Mouse (Mus musculus) ES-E14 (cell line): ENCODE measurements at regions not wholly inside any gene's neighbourhood (a gene's known extent, or its start where the extent isn't known, plus 50 kb on each side); places are given as distances from the start of the nearest gene placed in this dataset.

Experiments
- DNase-seq: peaks from one replicate; pipeline ENCODE4 v3.0.0-alpha.2; 2013; ENCODE audit warnings: low read depth, low spot score
- H3K27ac ChIP-seq: 2 replicates; pipeline ENCODE4 v1.5.1; 2012; ENCODE audit warnings: low read depth, mild to moderate bottlenecking, low read length, moderate library complexity, mixed read lengths; ENCODE audit not compliant: poor library complexity, insufficient read depth, severe bottlenecking
- H3K36me3 ChIP-seq: 2 replicates; pipeline ENCODE4 v1.6.1; 2012; ENCODE audit warnings: mild to moderate bottlenecking, low read length, moderate library complexity, mixed read lengths; ENCODE audit not compliant: control insufficient read depth, poor library complexity, insufficient read depth, severe bottlenecking
- H3K4me1 ChIP-seq, 2 experiments: fragments of 150-350 bp in 1 of 2; sonication (generic) in 1 of 2; 2 replicates each; pipeline ENCODE4 v1.6.1; 2012; ENCODE audit warnings: low read length in 2 of 2, mild to moderate bottlenecking in 1 of 2, mixed read lengths in 1 of 2; ENCODE audit not compliant: control insufficient read depth in 2 of 2, insufficient read depth in 2 of 2, poor library complexity in 1 of 2
- H3K4me3 ChIP-seq, 2 experiments: fragments of 150-350 bp in 1 of 2; sonication (generic) in 1 of 2; 2 replicates each; pipeline ENCODE4 v1.5.1; 2012; ENCODE audit warnings: low read length in 2 of 2, low read depth in 1 of 2, mild to moderate bottlenecking in 1 of 2, mixed read lengths in 1 of 2; ENCODE audit not compliant: insufficient read depth in 1 of 2, poor library complexity in 1 of 2, severe bottlenecking in 1 of 2
- H3K9ac ChIP-seq: 2 replicates; pipeline ENCODE4 v1.6.1; 2012; ENCODE audit warnings: low read depth, mild to moderate bottlenecking, low read length, mixed read lengths; ENCODE audit not compliant: poor library complexity, insufficient read depth, severe bottlenecking
- H3K9me3 ChIP-seq: fragments of 150-350 bp; sonication (generic); 2 replicates; pipeline ENCODE4 v1.6.1; 2012; ENCODE audit warnings: low read depth, mild to moderate bottlenecking, low read length; ENCODE audit not compliant: control insufficient read depth, insufficient read depth
- CHD2 ChIP-seq: IDR thresholded peaks from 2 replicates; pipeline ENCODE4 v1.6.1; 2014; ENCODE audit warnings: mild to moderate bottlenecking, low read depth, low read length, inconsistent platforms
- HCFC1 ChIP-seq: IDR thresholded peaks from 2 replicates; pipeline ENCODE4 v1.6.1; 2012; ENCODE audit warnings: low read length, inconsistent platforms, borderline replicate concordance; ENCODE audit not compliant: insufficient read depth
- MAFK ChIP-seq: IDR thresholded peaks from 2 replicates; pipeline ENCODE4 v1.6.1; 2014; ENCODE audit warnings: mild to moderate bottlenecking, low read depth, low read length, inconsistent platforms; ENCODE audit not compliant: insufficient read depth
- ZC3H11A ChIP-seq: IDR thresholded peaks from 2 replicates; pipeline ENCODE4 v1.6.1; 2012; ENCODE audit warnings: low read depth, mild to moderate bottlenecking, inconsistent platforms, low read length, borderline replicate concordance
- ZNF384 ChIP-seq: IDR thresholded peaks from 2 replicates; pipeline ENCODE4 v1.6.1; 2012; ENCODE audit warnings: low read depth, low read length, inconsistent platforms
- in situ Hi-C, 2 experiments: fragments of 600-800 bp; cut with MboI; formaldehyde crosslinking; loops; one replicate each; pipeline ENCODE4 v1.15.1; 2025; ENCODE audit warnings: low sequenced_read_pairs in 2 of 2, inconsistent platforms in 1 of 2; ENCODE audit not compliant: unreplicated experiment in 2 of 2

GRCm38 (mm10) chr4:105356616-105357015, 199.5 kb downstream of the Plpp3 start:
- Histone ChIP-seq H3K27ac (no peak overlapping the region), H3K9me3 (no peaks in the 10 kb centered on the region)

GRCm38 (mm10) chr4:105358725-105359124, 201.6 kb downstream of the Plpp3 start:
- H3K9me3 ChIP-seq, result no peaks in the 10 kb centered on the region
- no peaks in the 10 kb centered on the region for H3K36me3 ChIP-seq
- TF ChIP-seq CHD2 (no peak), ZNF384 (no peak), HCFC1 (no peak), MAFK (no peak), ZC3H11A (no peak)
- no peak overlapping the region for H3K4me3 ChIP-seq
- in situ Hi-C loops, result no loop called here
- no peak for DNase-seq
- no peak overlapping the region for H3K9ac ChIP-seq
- H3K27ac ChIP-seq, result no peak overlapping the region
- no peaks in the 10 kb centered on the region for H3K4me1 ChIP-seq

More at GRCm38 (mm10) chr4:105356616-105357015, 199.5 kb downstream of the Plpp3 start:
- TF ChIP-seq ZNF384 (no peak), CHD2 (no peak), HCFC1 (no peak), MAFK (no peak), ZC3H11A (no peak)
- Histone ChIP-seq H3K4me1 (no peaks in the 10 kb centered on the region), H3K36me3 (no peaks in the 10 kb centered on the region), H3K9ac (no peak overlapping the region), H3K4me3 (no peak overlapping the region)
- in situ Hi-C loops, result no loop called here
- DNase-seq, result no peak

DNA sequence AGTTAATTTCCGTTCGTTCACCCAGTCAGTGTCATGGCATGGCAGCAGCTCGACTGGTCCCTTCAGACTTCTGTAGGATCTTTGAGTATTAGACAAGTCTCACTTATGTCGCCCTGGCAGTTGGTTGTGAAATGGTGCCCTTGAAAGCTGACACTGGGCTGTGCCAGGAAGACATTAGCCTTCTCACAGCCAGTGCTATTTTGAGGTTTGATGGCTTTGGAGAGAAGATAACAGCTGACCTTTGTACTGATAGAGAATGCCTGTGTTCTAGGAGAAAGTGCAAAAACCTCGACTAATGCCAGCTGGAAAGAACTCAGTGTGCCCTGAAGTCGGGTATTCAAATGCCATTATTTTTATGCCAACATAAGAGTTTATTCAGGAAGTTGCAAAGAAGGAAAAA, 207.3 kb downstream of the Plpp3 start:
- DNase-seq, result no peak
- Histone ChIP-seq H3K9ac (no peak overlapping the region), H3K27ac (no peak overlapping the region), H3K36me3 (no peaks in the 10 kb centered on the region), H3K4me1 (no peaks in the 10 kb centered on the region), H3K4me3 (no peak overlapping the region), H3K9me3 (no peaks in the 10 kb centered on the region)
- in situ Hi-C loops, result no loop called here
- TF ChIP-seq ZC3H11A (no peak), HCFC1 (no peak), MAFK (no peak), CHD2 (no peak), ZNF384 (no peak)

DNA sequence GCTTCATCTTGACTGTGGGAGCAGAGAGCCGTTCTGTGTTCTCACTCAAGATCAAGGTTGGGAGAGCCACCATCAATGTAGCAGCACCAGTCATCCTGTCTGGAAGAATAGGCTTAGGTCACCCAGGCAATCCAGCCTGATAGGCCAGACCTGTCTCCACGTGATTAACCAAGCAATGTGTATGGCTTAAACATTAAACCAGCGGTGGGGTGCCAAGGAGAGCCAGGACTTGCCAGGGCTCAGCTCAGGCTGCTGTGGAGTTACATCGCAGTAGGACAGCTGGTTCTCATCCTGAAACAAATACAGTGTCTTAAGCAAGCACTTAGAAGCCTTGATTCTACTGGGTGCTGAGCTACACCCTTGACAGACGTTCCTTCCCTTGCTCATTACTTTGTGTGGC, 207.9 kb downstream of the Plpp3 start:
- Histone ChIP-seq H3K9ac (no peak overlapping the region), H3K4me1 (no peaks in the 10 kb centered on the region), H3K9me3 (no peaks in the 10 kb centered on the region), H3K36me3 (no peaks in the 10 kb centered on the region), H3K27ac (no peak overlapping the region), H3K4me3 (no peak overlapping the region)
- in situ Hi-C loops, result no loop called here
- no peak for DNase-seq
- TF ChIP-seq ZNF384 (no peak), MAFK (no peak), HCFC1 (no peak), ZC3H11A (no peak), CHD2 (no peak)

- no peak overlapping the region for H3K9ac ChIP-seq
- no peak overlapping the region for H3K4me3 ChIP-seq
- in situ Hi-C loops, result no loop called here
- DNase-seq, result no peak
- TF ChIP-seq HCFC1, result no peak
- TF ChIP-seq ZNF384, result no peak
- no peak for TF ChIP-seq MAFK
- no peak for TF ChIP-seq ZC3H11A
- TF ChIP-seq CHD2, result no peak
- H3K36me3 ChIP-seq, result no peaks in the 10 kb centered on the region
- no peak overlapping the region for H3K27ac ChIP-seq
- H3K4me1 ChIP-seq, result no peaks in the 10 kb centered on the region
- H3K9me3 ChIP-seq, result no peaks in the 10 kb centered on the region
Observed at GRCm38 (mm10) chr4:105376591-105376990, 219.4 kb downstream of the Plpp3 start.
